Mouse (Mus musculus): ENCODE measurements around the gene Unc93a.
"Not testable (repeated sequence)": the region's sequence is repeated elsewhere in the genome, so short reads cannot be mapped to it uniquely, and the experiment has no call there.

Unc93a gene

DNA sequence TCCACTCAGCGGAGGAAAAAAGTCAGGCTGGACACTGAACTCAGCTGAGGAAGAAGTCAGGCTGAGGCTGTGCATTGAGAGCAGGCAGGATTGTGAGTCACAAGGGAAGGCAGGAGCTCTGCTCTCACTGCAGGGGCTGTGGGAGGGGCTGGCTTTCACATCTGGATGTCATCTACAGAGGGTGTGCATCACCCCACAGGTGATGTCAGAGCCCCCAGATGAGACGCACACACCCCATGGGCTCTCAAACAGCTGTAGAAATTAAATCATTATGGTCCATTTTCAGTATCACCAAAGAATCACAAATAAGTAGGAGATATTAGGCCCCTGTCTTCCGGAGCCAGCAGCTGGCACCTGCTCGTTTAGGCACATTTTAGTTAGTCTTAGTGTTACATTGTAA is at the start of gene Unc93a:
Unc93a (minus strand) TSS at position 101 of the 400 bp plus-strand sequence.
- not testable (repeated sequence) for DNase-seq (ENCODE audit: low read depth, low spot score)

- DNase-seq (ENCODE audit: low read depth, low spot score), result not testable (repeated sequence)
These were observed 48.9 kb upstream of the Unc93a start for GRCm38 (mm10) chr17:13180491-13180890.

DNA sequence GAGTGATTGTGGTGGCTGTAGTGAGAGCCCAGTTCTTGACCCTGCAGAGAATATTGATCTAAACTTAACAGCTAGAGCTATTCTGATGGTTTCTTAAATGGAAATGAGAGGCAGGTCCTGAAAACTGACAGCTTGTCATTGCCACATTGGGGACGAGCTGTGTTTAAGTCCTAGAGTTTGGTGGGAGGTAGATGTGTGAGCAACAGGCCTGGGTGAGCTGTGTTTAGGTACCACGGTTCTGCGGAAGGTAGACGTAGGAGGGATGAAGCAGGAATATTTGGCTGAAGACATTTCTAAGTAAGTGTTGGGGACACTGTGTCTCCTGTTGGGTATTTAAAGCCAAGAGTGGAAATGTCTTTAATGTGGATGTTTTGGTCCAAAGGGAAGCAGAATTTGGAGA is 47.4 kb upstream of the Unc93a start:
- not testable (repeated sequence) for DNase-seq (ENCODE audit: low read depth, low spot score)

DNA sequence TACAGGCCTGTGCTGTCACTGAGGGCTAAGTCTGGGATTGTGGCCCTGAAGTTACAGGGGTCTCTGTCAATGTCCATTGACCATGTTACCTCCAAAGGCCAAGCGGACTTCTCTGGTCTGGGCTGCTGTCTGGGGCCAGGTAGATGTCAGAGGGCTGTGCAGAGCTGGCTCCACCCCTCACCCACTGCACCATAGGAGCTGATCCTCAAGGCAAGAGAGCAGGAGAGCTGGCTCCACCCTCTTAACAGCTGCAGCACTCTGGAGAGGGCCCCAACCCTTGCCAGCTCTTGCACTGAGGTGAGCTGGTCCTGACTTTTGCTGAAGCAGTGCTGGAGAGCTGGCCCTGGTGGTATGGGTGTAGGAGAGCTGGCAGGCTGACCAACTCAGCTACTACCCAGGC is 46.2 kb upstream of the Unc93a start:
- not testable (repeated sequence) for DNase-seq (ENCODE audit: low read depth, low spot score)

DNA sequence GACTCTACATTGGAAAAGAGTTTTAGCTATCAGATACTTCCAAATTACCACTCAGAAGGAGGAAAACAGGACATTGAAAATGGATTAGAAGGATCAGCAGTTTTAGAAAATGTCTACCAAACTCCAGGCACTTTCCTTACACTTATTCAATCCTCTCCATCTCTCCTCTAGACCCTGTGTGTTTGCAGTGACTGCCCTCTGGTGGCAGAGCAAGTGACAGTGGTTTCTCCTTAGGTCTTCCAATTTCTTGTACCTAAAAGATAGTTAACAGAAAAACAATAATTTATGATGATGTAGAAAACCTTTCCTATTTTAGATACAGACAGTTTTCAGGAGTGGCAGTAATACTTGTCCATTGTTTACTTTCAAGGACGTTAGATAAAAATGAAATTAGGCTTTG is 44.0 kb upstream of the Unc93a start:
- DNase-seq (ENCODE audit: low read depth, low spot score), result not testable (repeated sequence)

GRCm38 (mm10) chr17:13174029-13174428 is 42.4 kb upstream of the Unc93a start:
- DNase-seq (ENCODE audit: low read depth, low spot score), result not testable (repeated sequence)

DNA sequence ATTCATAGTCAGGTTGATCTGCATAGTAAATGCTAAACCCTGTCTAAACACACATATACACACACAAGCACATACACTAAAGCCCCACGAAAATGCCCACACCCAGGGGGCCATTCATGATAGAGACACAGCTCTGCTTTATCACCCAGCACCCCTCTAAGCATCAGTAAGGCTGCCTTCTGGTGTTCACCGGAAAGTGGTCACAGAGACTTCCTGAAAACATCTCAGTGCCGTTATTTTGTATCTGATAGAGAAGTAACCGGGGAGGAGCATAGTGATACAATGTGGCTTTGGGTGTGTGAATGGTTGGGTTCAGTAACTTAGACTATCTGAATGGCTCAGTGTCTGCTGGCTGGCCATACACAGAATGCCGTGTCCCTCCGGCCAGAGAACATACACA is 42.0 kb upstream of the Unc93a start:
- DNase-seq (ENCODE audit: low read depth, low spot score), result not testable (repeated sequence)

GRCm38 (mm10) chr17:13146128-13146527 is 14.5 kb upstream of the Unc93a start:
- not testable (repeated sequence) for DNase-seq (ENCODE audit: low read depth, low spot score)

- peak; percentile 2 for DNase-seq (ENCODE audit: low read depth, low spot score)
These were observed 13.1 kb upstream of the Unc93a start for GRCm38 (mm10) chr17:13144580-13145215.

DNA sequence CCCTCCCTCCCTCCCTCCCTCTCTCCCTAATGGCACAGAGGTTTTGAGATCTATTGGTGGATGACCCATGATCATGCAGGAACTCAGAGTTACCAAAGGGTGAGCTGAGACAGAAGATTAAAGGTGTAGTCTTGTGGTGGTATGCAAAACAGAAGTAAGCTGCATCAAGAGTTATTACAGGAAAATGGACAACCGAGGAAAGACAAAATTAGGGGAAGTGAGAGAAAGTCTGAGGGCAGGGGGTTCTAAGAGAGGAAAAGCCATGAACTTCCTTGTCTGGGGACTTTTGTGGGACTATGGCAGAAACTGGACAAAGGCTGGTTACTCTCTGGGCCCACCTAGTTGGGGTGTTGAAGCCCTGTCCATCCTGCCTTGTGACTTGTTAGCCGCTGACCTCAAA is 11.1 kb upstream of the Unc93a start:
- not testable (repeated sequence) for DNase-seq (ENCODE audit: low read depth, low spot score)

- DNase-seq (ENCODE audit: low read depth, low spot score), result not testable (repeated sequence)
These were observed 3.7 kb upstream of the Unc93a start for GRCm38 (mm10) chr17:13135356-13135755.

DNA sequence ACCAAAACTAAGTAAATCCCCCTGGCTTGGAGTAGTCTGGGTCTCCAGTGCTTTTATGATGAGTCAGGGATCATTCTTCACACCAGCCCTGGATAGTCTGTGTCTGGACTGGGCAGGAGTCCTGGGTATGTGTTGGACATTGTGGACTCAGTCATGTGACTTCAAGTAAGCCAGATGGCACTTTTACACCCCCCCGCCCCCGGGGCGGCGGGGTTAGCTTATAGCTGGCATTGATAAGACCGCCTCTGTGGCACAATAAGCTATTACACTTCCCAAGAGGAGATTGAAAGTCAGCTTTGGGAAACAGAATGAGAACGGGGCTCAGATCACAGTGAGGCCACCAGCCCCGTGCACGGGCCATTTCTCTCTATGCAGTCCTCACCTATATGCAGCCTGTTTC is 742 bp upstream of the Unc93a start:
- DNase-seq (ENCODE audit: low read depth, low spot score), result not testable (repeated sequence)

- not testable (repeated sequence) for DNase-seq (ENCODE audit: low read depth, low spot score)
These were observed 1.7 kb downstream of the Unc93a start for GRCm38 (mm10) chr17:13129737-13130465.

DNA sequence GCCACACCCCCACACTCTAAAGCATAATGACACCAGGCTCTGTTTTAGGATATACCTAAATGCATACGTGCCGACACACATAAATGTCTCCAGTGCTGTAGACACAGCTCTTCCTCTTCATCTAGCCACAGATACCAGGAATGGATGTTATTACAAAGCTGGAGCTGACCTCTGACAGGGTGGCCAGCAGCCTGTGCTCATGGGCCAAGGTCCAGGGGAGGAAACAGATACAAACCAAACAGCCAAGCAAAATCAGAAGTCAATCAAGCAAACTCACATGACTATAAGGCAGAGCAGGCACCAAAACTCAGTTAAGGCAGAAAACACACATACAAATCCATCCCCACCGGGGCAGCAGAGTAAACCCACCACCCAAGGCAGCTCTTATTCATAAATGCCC is 2.3 kb downstream of the Unc93a start:
- DNase-seq (ENCODE audit: low read depth, low spot score), result not testable (repeated sequence)

DNA sequence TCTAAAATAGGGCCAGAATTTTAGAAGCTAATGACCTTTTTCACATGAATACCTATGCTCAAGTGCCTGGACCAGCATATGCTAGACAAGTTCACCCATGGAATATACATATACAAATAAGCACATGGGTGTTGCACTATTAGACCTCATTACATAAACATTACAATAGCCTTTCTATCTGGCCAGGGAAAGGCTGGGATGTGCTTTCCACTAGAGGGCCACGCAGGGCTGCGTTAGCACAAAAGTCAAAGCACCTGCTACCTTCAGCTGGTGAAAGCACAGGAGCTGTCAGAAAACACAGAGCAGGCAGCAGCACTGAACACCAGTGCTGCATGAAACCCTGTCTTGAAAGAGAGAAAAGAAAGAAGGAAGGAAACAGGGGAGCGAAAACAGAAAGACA is 7.4 kb downstream of the Unc93a start:
- not testable (repeated sequence) for DNase-seq (ENCODE audit: low read depth, low spot score)

GRCm38 (mm10) chr17:13123308-13124038 is 8.1 kb downstream of the Unc93a start:
- not testable (repeated sequence) for DNase-seq (ENCODE audit: low read depth, low spot score)

GRCm38 (mm10) chr17:13112504-13113291 is 18.9 kb downstream of the Unc93a start:
- not testable (repeated sequence) for DNase-seq (ENCODE audit: low read depth, low spot score)

GRCm38 (mm10) chr17:13106563-13106962 is 25.0 kb downstream of the Unc93a start:
- not testable (repeated sequence) for DNase-seq (ENCODE audit: low read depth, low spot score)

- DNase-seq (ENCODE audit: low read depth, low spot score), result not testable (repeated sequence)
These were observed 38.6 kb downstream of the Unc93a start for GRCm38 (mm10) chr17:13092960-13093359.

DNA sequence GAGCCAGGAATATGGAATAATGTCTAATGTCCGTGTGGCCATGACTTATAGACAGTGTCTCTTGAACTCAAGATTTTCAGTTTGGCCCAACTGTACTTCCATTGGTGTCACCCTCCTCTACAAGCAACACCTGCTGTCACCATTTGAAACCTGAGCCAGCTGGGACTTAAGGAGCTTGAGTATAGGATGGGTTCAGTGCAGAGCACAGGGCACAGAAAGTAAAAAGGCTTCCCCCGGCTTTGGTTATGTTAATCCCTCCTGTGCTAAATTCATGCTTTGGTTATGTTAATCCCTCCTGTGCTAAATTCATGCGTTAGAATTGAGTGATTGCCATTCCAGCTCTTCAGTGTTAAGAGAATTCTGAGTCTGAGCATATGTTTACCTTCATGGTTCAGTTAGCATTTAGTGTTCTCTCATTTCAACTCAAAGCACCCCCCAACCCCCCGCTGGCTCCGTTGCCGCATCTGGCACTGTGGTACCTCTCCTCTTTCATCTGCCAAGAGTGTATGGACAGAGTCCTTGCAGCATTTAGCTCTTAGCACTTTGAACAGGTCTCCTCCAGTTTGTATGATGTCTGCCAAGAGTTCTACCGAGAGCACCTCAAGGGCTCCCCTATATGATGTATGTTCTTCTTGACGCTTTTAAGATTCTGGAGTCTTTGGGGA is 39.4 kb downstream of the Unc93a start:
- DNase-seq (ENCODE audit: low read depth, low spot score), result not testable (repeated sequence)

DNA sequence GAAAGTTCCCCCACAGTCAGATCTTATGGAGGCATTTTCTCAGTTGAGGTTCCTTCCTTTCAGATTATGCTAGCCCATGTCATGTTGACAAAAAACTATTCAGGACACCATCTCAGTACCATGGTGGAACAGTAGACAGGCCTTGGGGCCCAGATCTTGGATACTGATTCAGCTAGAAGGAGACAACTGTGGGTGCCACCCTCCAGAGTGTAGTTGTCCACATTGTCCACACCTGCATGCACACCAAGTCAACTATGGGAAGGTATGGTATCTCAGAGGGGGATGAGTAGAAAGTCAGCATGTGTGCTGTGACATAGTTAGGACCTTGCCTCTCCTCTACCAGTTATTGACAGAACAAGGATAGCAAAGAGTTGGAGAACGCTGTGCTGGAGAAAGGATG is 40.1 kb downstream of the Unc93a start:
- not testable (repeated sequence) for DNase-seq (ENCODE audit: low read depth, low spot score)

Data from CD4-positive helper T cell, adult 2 months (primary cell).